Comparison of ENCODE assay signal across 11 mouse cellular contexts in the genomic region with DNA sequence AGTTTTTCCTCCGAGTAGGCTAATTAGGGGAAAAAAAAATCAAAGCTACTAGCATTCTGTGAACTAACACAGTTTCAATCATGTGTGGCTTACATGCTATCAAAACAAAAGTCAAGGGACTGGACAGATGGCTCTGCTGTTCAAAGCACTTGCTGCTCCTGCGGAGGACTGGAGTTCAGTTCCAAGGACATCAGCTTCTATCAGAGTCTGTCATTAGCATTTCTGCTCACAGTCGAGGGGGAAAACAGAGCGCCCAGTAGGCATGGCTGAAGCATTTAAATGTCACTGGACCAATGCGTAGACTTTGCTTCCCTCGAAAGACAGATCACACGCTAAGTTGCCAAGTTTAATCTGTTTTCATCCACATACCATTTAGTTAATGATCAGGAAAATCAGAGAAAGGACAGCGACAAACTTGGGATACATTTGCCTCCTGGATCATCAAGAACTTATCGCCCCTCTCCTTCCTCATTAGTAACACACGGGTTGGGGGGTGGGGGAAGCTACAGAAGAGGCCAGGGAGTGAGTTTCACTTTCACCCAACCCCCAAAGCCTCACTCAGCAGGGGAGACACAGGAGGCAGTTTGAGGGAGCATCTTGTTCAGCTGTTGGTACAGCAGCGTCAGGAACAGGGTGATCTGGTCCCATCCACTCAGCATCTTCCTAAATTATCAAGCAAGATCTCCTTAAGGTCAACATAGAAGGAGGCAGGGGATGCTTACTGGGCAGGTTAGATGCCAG.
DNase-seq lines count a peak whose midpoint lies in the region; ATAC-seq and TF ChIP-seq lines count a peak whose summit lies in the region.
"Had no signal": no experiment of that assay in that cellular context is flagged by ENCODE, and none has a peak within 500 bp of the region (broad histone marks: within the 10 kb centered on the region; RNA-seq: fewer than 3 reads in every experiment).

No protein-coding gene starts in this region.

- no peaks in the 10 kb centered on the region for H3K27me3 ChIP-seq in heart, embryonic 13.5 days (replicated peaks)
- no peaks in the 10 kb centered on the region for H3K27me3 ChIP-seq in lung, postnatal 0 days (replicated peaks; ENCODE audit: insufficient read depth, low read length)
- H3K27me3 ChIP-seq in thymus, adult 2 months (ENCODE audit: control insufficient read depth, insufficient read depth, low read length), result no peaks in the 10 kb centered on the region

- H3K36me3 ChIP-seq in heart, embryonic 13.5 days, result no peaks in the 10 kb centered on the region
- H3K36me3 ChIP-seq in lung, postnatal 0 days (ENCODE audit: insufficient read depth, low read length), result no peaks in the 10 kb centered on the region
- no peaks in the 10 kb centered on the region for H3K36me3 ChIP-seq in thymus, adult 2 months (ENCODE audit: control insufficient read depth, insufficient read depth, low read length)
- H3K36me3 ChIP-seq: G1E had no signal

- H3K4me1 ChIP-seq in heart, embryonic 13.5 days, result peaks cover 77% of the 10 kb centered on the region
- H3K4me1 ChIP-seq in lung, postnatal 0 days (ENCODE audit: insufficient read depth, low read depth, low read length), result peaks cover 5% of the 10 kb centered on the region; the same call in 1 of the 2 replicates
- peaks cover 37% of the 10 kb centered on the region for H3K4me1 ChIP-seq in thymus, adult 2 months (replicated peaks; ENCODE audit: control insufficient read depth, insufficient read depth, low read length)

- TF ChIP-seq CTCF in lung, postnatal 0 days (IDR thresholded peaks at IDR 0.05), result no peak
- no peak for TF ChIP-seq CTCF in thymus, adult 2 months (IDR thresholded peaks at IDR 0.05; ENCODE audit: borderline replicate concordance, control insufficient read depth, extremely low read depth, insufficient read depth, low read length, poor library complexity)

- peak overlapping the region; percentile 5 for H3K4me3 ChIP-seq in heart, embryonic 13.5 days
- H3K4me3 ChIP-seq in lung, postnatal 0 days (ENCODE audit: low read depth, low read length), result no peak overlapping the region
- no peak overlapping the region for H3K4me3 ChIP-seq in thymus, adult 2 months (ENCODE audit: control insufficient read depth, insufficient read depth, low read length)

- H3K9me3 ChIP-seq in heart, embryonic 13.5 days, result no peaks in the 10 kb centered on the region
- H3K9me3 ChIP-seq in lung, postnatal 0 days (ENCODE audit: low read length), result no peaks in the 10 kb centered on the region

- H3K27ac ChIP-seq in heart, embryonic 13.5 days (replicated peaks), result peak overlapping the region; percentile 56
- no peak overlapping the region for H3K27ac ChIP-seq in lung, postnatal 0 days (ENCODE audit: low read length)
- no peak overlapping the region for H3K27ac ChIP-seq in thymus, adult 2 months (ENCODE audit: control insufficient read depth, insufficient read depth, low read length)

- no peak for TF ChIP-seq EP300 in lung, postnatal 0 days (IDR thresholded peaks at IDR 0.05)

- no peak for DNase-seq in heart, adult 9 months (ENCODE audit: low spot score in 2 of 2)
- peak; percentile 43 for DNase-seq in lung, postnatal 0 days (ENCODE audit: low spot score)
- no peak for DNase-seq in lung, postnatal 25 days (ENCODE audit: low spot score)
- DNase-seq in cerebellum, postnatal 14 days, result peak; percentile 44 to 66
- DNase-seq in thymus, adult 2 months, result peak; percentile 37
- no peak for DNase-seq in left cerebral cortex, adult 8-10 months (ENCODE audit: low spot score in 2 of 2)
- DNase-seq in adrenal gland, postnatal 36 days, result no peak
- DNase-seq: lung, postnatal 4 days; right cerebral cortex, postnatal 14 days had no signal

- H3K9ac ChIP-seq in heart, embryonic 13.5 days, result peak overlapping the region; percentile 52
- no peak overlapping the region for H3K9ac ChIP-seq in lung, postnatal 0 days (replicated peaks; ENCODE audit: low read depth)

- no peak for TF ChIP-seq POLR2A in thymus, adult 2 months (IDR thresholded peaks at IDR 0.05; ENCODE audit: control insufficient read depth, extremely low read depth, insufficient read depth, low read length, poor library complexity)

- ATAC-seq in heart, embryonic 13.5 days (ENCODE audit: extremely low read depth, insufficient number of reproducible peaks, low FRiP score, low TSS enrichment), result no peak
- ATAC-seq in lung, postnatal 0 days, result peak; percentile 14; the same call in 1 of the 2 replicates

- 28% methylated on average over 11 of the region's 11 CpGs for WGBS in heart, embryonic 13.5 days
- 49% methylated on average over 11 of the region's 11 CpGs for WGBS in lung, postnatal 0 days
- 54% methylated on average over 11 of the region's 11 CpGs for WGBS in thymus, adult 2 months

- peak overlapping the region; percentile 47 for H3K4me2 ChIP-seq in heart, embryonic 13.5 days
- H3K4me2 ChIP-seq in lung, postnatal 0 days (replicated peaks; ENCODE audit: low read depth, low read length), result no peak overlapping the region

Comparison
In these comparisons a context has a peak if more than half of its experiments do, and no peak if none do; other contexts are left out.
1. DNase-seq: peak in lung, postnatal 0 days (single experiment), cerebellum, postnatal 14 days (2 of 2) and thymus, adult 2 months (single experiment); none in heart, adult 9 months (0 of 2), lung, postnatal 25 days (single experiment), left cerebral cortex, adult 8-10 months (0 of 2) and adrenal gland, postnatal 36 days (0 of 2).